Mouse (Mus musculus): Measurements from ENCODE around the gene Cnp.

- TF ChIP-seq CTCF (IDR thresholded peaks at IDR 0.05; ENCODE audit: low read depth, low read length) (no peak), TAL1 (conservative IDR thresholded peaks at IDR 0.05; ENCODE audit: low read depth, low read length) (no peak)
These were observed 4.9 kb upstream of the Cnp start for GRCm38 (mm10) chr11:100569789-100570188.
